Mouse (Mus musculus) C2C12 (cell line): ENCODE data around the gene Gli2.

Source experiments
- CTCF ChIP-seq: IDR thresholded peaks from one replicate; pipeline ENCODE4 v1.5.1; 2011; ENCODE audit not compliant: control insufficient read depth, insufficient read depth, insufficient read length
- MAX ChIP-seq: IDR thresholded peaks from one replicate; pipeline ENCODE4 v1.6.1; 2011; ENCODE audit warnings: mild to moderate bottlenecking, control low read depth
- MYOD1 ChIP-seq: IDR thresholded peaks from one replicate; pipeline ENCODE4 v1.6.1; 2011; ENCODE audit warnings: low read depth; ENCODE audit not compliant: control insufficient read depth, insufficient read length
- USF1 ChIP-seq: IDR thresholded peaks from one replicate; pipeline ENCODE4 v1.6.1; 2011; ENCODE audit warnings: low read depth, mild to moderate bottlenecking, control low read depth, moderate library complexity

- no peak for TF ChIP-seq CTCF
- TF ChIP-seq MYOD1 = no peak
- no peak for TF ChIP-seq MAX
- no peak for TF ChIP-seq USF1
Observed at GRCm38 (mm10) chr1:118907574-118907973, 145.8 kb downstream of the Gli2 start.
